Mouse (Mus musculus): ENCODE results near the gene Efhd2. TPM values are rescaled to one million over a fixed set of nuclear protein-coding genes. Genes with fewer than 3 reads are reported as not detected.

Gene Efhd2
- polyA plus RNA-seq, 1 experiment from 2014 or later = 54.6 TPM

DNA sequence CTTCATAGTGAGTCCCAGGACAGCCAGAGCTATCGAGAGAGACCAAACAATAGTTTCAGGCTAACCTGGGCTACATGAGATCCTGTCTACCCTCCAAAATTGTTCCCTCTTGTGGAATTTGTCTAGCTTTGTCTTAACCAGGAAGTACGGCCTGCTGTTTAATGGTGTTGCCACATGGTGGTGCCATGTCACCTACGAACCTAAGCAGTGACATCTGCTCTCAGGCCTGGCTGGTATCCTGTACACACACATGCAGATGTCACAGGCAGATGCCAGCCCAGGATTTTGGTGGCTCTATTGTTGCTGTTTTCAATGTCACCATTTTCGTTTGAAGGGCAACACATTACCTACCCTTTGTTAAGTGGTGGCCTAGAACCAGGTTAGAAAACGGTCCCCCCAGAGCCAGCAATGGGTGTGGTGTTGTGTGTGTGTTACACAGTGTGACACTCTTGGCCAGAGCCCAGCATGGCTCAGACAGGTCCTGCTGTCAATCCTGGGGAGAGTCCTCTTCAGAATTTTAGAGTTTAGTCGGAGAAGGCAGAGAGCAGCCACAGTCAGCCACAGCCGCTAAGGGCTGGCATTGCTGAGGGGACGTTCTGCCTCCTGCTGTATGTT is 64.8 kb downstream of the Efhd2 start:
- in situ Hi-C loops (cut with MboI; ENCODE audit: low pct_unique_long_range_greater_than_20kb) = loop anchor here (5.0 kb wide), 2 partner anchors 32 to 147 kb away; no protein-coding TSS in a partner anchor
- CTCF ChIA-PET = interaction anchor here (0.8 to 2.9 kb wide), 7 partner anchors 13 to 288 kb away, joined by 3 to 19 read pairs (median 4); partner anchors contain the start of genes Casp9 and Cela2a
- peak; percentile 59 for TF ChIP-seq CTCF (IDR thresholded peaks at IDR 0.05)
- DNase-seq (ENCODE audit: low read depth, low spot score) (no peak), ATAC-seq (no peak)
- H3K27me3 ChIP-seq = no peaks in the 10 kb centered on the region
- POLR2A ChIA-PET = no interaction called here

Other genes starting within 250 kb of the Efhd2 start
- 37.0 TPM for gene Plekhm2, start 210.0 kb downstream of the Efhd2 start, polyA plus RNA-seq (2021)
- 4.7 TPM for gene Rsc1a1, start 189.3 kb downstream of the Efhd2 start, polyA plus RNA-seq (2021)
- gene Ddi2, start 151.5 kb downstream of the Efhd2 start, polyA plus RNA-seq (2021) = 16.6 TPM
- not detected for gene Agmat, start 128.2 kb downstream of the Efhd2 start, polyA plus RNA-seq (2021)
- gene Dnajc16, start 84.0 kb downstream of the Efhd2 start, polyA plus RNA-seq (2021) = 14.5 TPM
- gene Casp9, start 81.3 kb downstream of the Efhd2 start, polyA plus RNA-seq (2021) = 6.9 TPM
- gene Cela2a, start 48.8 kb downstream of the Efhd2 start, polyA plus RNA-seq (2021) = not detected
- not detected for gene Ctrc, start 28.6 kb downstream of the Efhd2 start, polyA plus RNA-seq (2021)
- gene Fhad1, start 140.2 kb upstream of the Efhd2 start, polyA plus RNA-seq (2021) = 0.41 TPM
- gene Tmem51, start 209.4 kb upstream of the Efhd2 start, polyA plus RNA-seq (2021) = 10.3 TPM

Measured in Patski (cell line).